Mouse (Mus musculus) midbrain, embryonic 12.5 days (tissue): ENCODE results near the gene Sat2. TPM values are rescaled to one million over a fixed set of nuclear protein-coding genes. Genes with fewer than 3 reads are reported as not detected.

ENCODE experiments used
- ATAC-seq: fragments of 200-750 bp; cut with Nextera tagmentation; 2 replicates; pipeline ENCODE4 v1.8.0; 2017; ENCODE audit warnings: low read depth, moderate TSS enrichment, moderate library complexity; ENCODE audit not compliant: low FRiP score
- H3K27ac ChIP-seq: fragments of 300-500 bp; sonication (generic); replicated peaks from 2 replicates; pipeline ENCODE4 v1.5.1; 2016; ENCODE audit warnings: mild to moderate bottlenecking
- H3K27me3 ChIP-seq: fragments of 300-500 bp; sonication (generic); 2 replicates; pipeline ENCODE4 v1.6.1; 2016; ENCODE audit warnings: mild to moderate bottlenecking
- H3K36me3 ChIP-seq: fragments of 300-500 bp; sonication (generic); 2 replicates; pipeline ENCODE4 v1.6.1; 2016
- H3K4me1 ChIP-seq: fragments of 300-500 bp; sonication (generic); 2 replicates; pipeline ENCODE4 v1.6.1; 2016
- H3K4me2 ChIP-seq: fragments of 300-500 bp; sonication (generic); replicated peaks from 2 replicates; pipeline ENCODE4 v1.6.1; 2016; ENCODE audit warnings: mild to moderate bottlenecking, moderate library complexity
- H3K4me3 ChIP-seq: fragments of 300-500 bp; sonication (generic); 2 replicates; pipeline ENCODE4 v1.5.1; 2016; ENCODE audit warnings: mild to moderate bottlenecking
- H3K9ac ChIP-seq: fragments of 300-500 bp; sonication (generic); replicated peaks from 2 replicates; pipeline ENCODE4 v1.6.1; 2016; ENCODE audit warnings: mild to moderate bottlenecking, moderate library complexity
- H3K9me3 ChIP-seq: fragments of 300-500 bp; sonication (generic); 2 replicates; pipeline ENCODE4 v1.6.1; 2016; ENCODE audit warnings: mild to moderate bottlenecking
- WGBS: fragments of 180-500 bp; shearing (Covaris S2); methylation state at CpG from one replicate; pipeline ENCODE4 v1.1.7; 2016; 5-methylcytosine and 5-hydroxymethylcytosine counted together
- polyA plus RNA-seq: library from polyadenylated mRNA; unstranded; fragments of >200 nt; fragmentation: Nextera tagmentation; extraction: Ambion mirVana; gene quantifications from 2 replicates; pipeline ENCODE4 v1.2.1, GENCODE M21; 2016

Gene Sat2
- polyA plus RNA-seq, 1 experiment from 2014 or later = 23.5 TPM

GRCm38 (mm10) chr11:69584937-69585336 is 36.9 kb upstream of the Sat2 start:
- no peaks in the 10 kb centered on the region for H3K9me3 ChIP-seq
- H3K4me3 ChIP-seq = no peak overlapping the region
- H3K27me3 ChIP-seq = no peaks in the 10 kb centered on the region
- no peak overlapping the region for H3K27ac ChIP-seq
- no peak overlapping the region for H3K9ac ChIP-seq
- H3K36me3 ChIP-seq = peaks cover 35% of the 10 kb centered on the region
- peaks cover 12% of the 10 kb centered on the region for H3K4me1 ChIP-seq
- ATAC-seq = no peak
- no peak overlapping the region for H3K4me2 ChIP-seq
- 97% methylated on average over 13 of the region's 13 CpGs for WGBS

GRCm38 (mm10) chr11:69585718-69586325 is 36.0 kb upstream of the Sat2 start:
- peaks cover 12% of the 10 kb centered on the region for H3K4me1 ChIP-seq
- ATAC-seq = no peak
- H3K4me3 ChIP-seq = no peak overlapping the region
- 86% methylated on average over 7 of the region's 7 CpGs for WGBS
- H3K27me3 ChIP-seq = no peaks in the 10 kb centered on the region
- no peak overlapping the region for H3K27ac ChIP-seq
- no peak overlapping the region for H3K9ac ChIP-seq
- no peaks in the 10 kb centered on the region for H3K9me3 ChIP-seq
- no peak overlapping the region for H3K4me2 ChIP-seq
- peaks cover 44% of the 10 kb centered on the region for H3K36me3 ChIP-seq

- no peak overlapping the region for H3K27ac ChIP-seq
- 94% methylated on average over 22 of the region's 22 CpGs for WGBS
- H3K4me1 ChIP-seq = 0 out of 2 replicates have a peak, but pooled peaks cover 4% of the 10 kb centered on the region
- no peak overlapping the region for H3K4me2 ChIP-seq
- no peaks in the 10 kb centered on the region for H3K9me3 ChIP-seq
- H3K36me3 ChIP-seq = peaks cover 63% of the 10 kb centered on the region
- H3K4me3 ChIP-seq = no peak overlapping the region
- no peak for ATAC-seq
- H3K27me3 ChIP-seq = no peaks in the 10 kb centered on the region
- H3K9ac ChIP-seq = no peak overlapping the region
Observed at GRCm38 (mm10) chr11:69589207-69589834, 32.5 kb upstream of the Sat2 start.

GRCm38 (mm10) chr11:69590622-69591021 is 31.2 kb upstream of the Sat2 start:
- H3K9ac ChIP-seq = no peak overlapping the region
- no peak overlapping the region for H3K27ac ChIP-seq
- H3K4me1 ChIP-seq = no peaks in the 10 kb centered on the region
- H3K4me3 ChIP-seq = no peak overlapping the region
- peaks cover 63% of the 10 kb centered on the region for H3K36me3 ChIP-seq
- no peaks in the 10 kb centered on the region for H3K27me3 ChIP-seq
- H3K4me2 ChIP-seq = no peak overlapping the region
- WGBS = 91% methylated on average over 8 of the region's 8 CpGs
- ATAC-seq = no peak
- H3K9me3 ChIP-seq = no peaks in the 10 kb centered on the region

GRCm38 (mm10) chr11:69591424-69591823 is 30.4 kb upstream of the Sat2 start:
- no peak overlapping the region for H3K4me2 ChIP-seq
- no peaks in the 10 kb centered on the region for H3K9me3 ChIP-seq
- H3K27me3 ChIP-seq = no peaks in the 10 kb centered on the region
- WGBS = 87% methylated on average over 3 of the region's 3 CpGs
- H3K36me3 ChIP-seq = peaks cover 63% of the 10 kb centered on the region
- H3K4me1 ChIP-seq = no peaks in the 10 kb centered on the region
- no peak overlapping the region for H3K4me3 ChIP-seq
- ATAC-seq = no peak
- H3K27ac ChIP-seq = no peak overlapping the region
- no peak overlapping the region for H3K9ac ChIP-seq

GRCm38 (mm10) chr11:69591899-69592637 is 29.8 kb upstream of the Sat2 start:
- WGBS = 73% methylated on average over 7 of the region's 7 CpGs
- Histone ChIP-seq H3K4me2 (no peak overlapping the region), H3K9me3 (no peaks in the 10 kb centered on the region), H3K27ac (0 out of 2 replicates have a peak overlapping the region, but pooled peaks have one; percentile 35), H3K36me3 (peaks cover 56% of the 10 kb centered on the region), H3K27me3 (no peaks in the 10 kb centered on the region), H3K9ac (no peak overlapping the region), H3K4me3 (no peak overlapping the region), H3K4me1 (no peaks in the 10 kb centered on the region)
- ATAC-seq = no peak

- Histone ChIP-seq H3K4me2 (no peak overlapping the region), H3K27ac (no peak overlapping the region), H3K36me3 (peaks cover 49% of the 10 kb centered on the region), H3K9me3 (no peaks in the 10 kb centered on the region), H3K9ac (no peak overlapping the region), H3K27me3 (no peaks in the 10 kb centered on the region), H3K4me1 (no peaks in the 10 kb centered on the region), H3K4me3 (no peak overlapping the region)
- WGBS = 88% methylated on average over 4 of the region's 4 CpGs
- ATAC-seq = no peak
Observed at GRCm38 (mm10) chr11:69592799-69593198, 29.0 kb upstream of the Sat2 start.

- WGBS = 98% methylated on average over 6 of the region's 6 CpGs
- no peak for ATAC-seq
- no peaks in the 10 kb centered on the region for H3K27me3 ChIP-seq
- H3K4me3 ChIP-seq = no peak overlapping the region
- H3K4me1 ChIP-seq = peaks cover 6% of the 10 kb centered on the region
- peaks cover 29% of the 10 kb centered on the region for H3K36me3 ChIP-seq
- H3K9ac ChIP-seq = no peak overlapping the region
- H3K9me3 ChIP-seq = no peaks in the 10 kb centered on the region
- H3K4me2 ChIP-seq = no peak overlapping the region
- no peak overlapping the region for H3K27ac ChIP-seq
Observed at GRCm38 (mm10) chr11:69594853-69595252, 27.0 kb upstream of the Sat2 start.

GRCm38 (mm10) chr11:69599436-69599835 is 22.4 kb upstream of the Sat2 start:
- Histone ChIP-seq H3K27me3 (peaks cover 10% of the 10 kb centered on the region), H3K9me3 (no peaks in the 10 kb centered on the region), H3K36me3 (no peaks in the 10 kb centered on the region), H3K9ac (no peak overlapping the region), H3K4me1 (peaks cover 20% of the 10 kb centered on the region), H3K4me3 (no peak overlapping the region), H3K27ac (no peak overlapping the region), H3K4me2 (no peak overlapping the region)
- no peak for ATAC-seq
- 5% methylated on average over 9 of the region's 9 CpGs for WGBS

GRCm38 (mm10) chr11:69600098-69600497 is 21.7 kb upstream of the Sat2 start:
- peaks cover 10% of the 10 kb centered on the region for H3K27me3 ChIP-seq
- no peaks in the 10 kb centered on the region for H3K36me3 ChIP-seq
- H3K4me2 ChIP-seq = peak overlapping the region; percentile 29
- WGBS = 2% methylated on average over 6 of the region's 6 CpGs
- no peaks in the 10 kb centered on the region for H3K9me3 ChIP-seq
- peaks cover 26% of the 10 kb centered on the region for H3K4me1 ChIP-seq
- peak overlapping the region; percentile 36 for H3K27ac ChIP-seq
- no peak for ATAC-seq
- no peak overlapping the region for H3K4me3 ChIP-seq
- H3K9ac ChIP-seq = no peak overlapping the region

GRCm38 (mm10) chr11:69601768-69602167 is 20.1 kb upstream of the Sat2 start:
- no peak for ATAC-seq
- no peak overlapping the region for H3K9ac ChIP-seq
- peaks cover 30% of the 10 kb centered on the region for H3K4me1 ChIP-seq
- H3K9me3 ChIP-seq = no peaks in the 10 kb centered on the region
- no peak overlapping the region for H3K27ac ChIP-seq
- no peak overlapping the region for H3K4me3 ChIP-seq
- H3K36me3 ChIP-seq = no peaks in the 10 kb centered on the region
- WGBS = 86% methylated on average over 3 of the region's 3 CpGs
- H3K27me3 ChIP-seq = peaks cover 10% of the 10 kb centered on the region
- no peak overlapping the region for H3K4me2 ChIP-seq

- H3K27me3 ChIP-seq = peaks cover 10% of the 10 kb centered on the region
Observed at GRCm38 (mm10) chr11:69603516-69603915, 18.3 kb upstream of the Sat2 start.

More at GRCm38 (mm10) chr11:69603516-69603915, 18.3 kb upstream of the Sat2 start:
- no peak overlapping the region for H3K4me3 ChIP-seq
- peaks cover 30% of the 10 kb centered on the region for H3K4me1 ChIP-seq
- no peaks in the 10 kb centered on the region for H3K36me3 ChIP-seq
- no peak for ATAC-seq
- H3K9me3 ChIP-seq = no peaks in the 10 kb centered on the region
- peak overlapping the region; percentile 100; the same call in 1 of the 2 replicates for H3K4me2 ChIP-seq
- no peak overlapping the region for H3K9ac ChIP-seq
- 86% methylated on average over 8 of the region's 8 CpGs for WGBS
- H3K27ac ChIP-seq = no peak overlapping the region
